Mouse (Mus musculus): Measurements from ENCODE around the gene Il17f. TPM values are rescaled to one million over a fixed set of nuclear protein-coding genes. Genes with fewer than 3 reads are reported as not detected.
"Not testable (repeated sequence)": the region's sequence is repeated elsewhere in the genome, so short reads cannot be mapped to it uniquely, and the experiment has no call there.

Il17f gene
- polyA plus RNA-seq (2015; fragmentation: Nextera tagmentation; extraction: Ambion mirVana) = not detected in 2 replicates

- DNase-seq = not testable (repeated sequence)
Measured at GRCm38 (mm10) chr1:20790517-20790916, at the start of gene Il17f. Il17f (minus strand) TSS chr1:20790617.

GRCm38 (mm10) chr1:20839911-20840310 is 49.5 kb upstream of the Il17f start:
- no peak overlapping the region for H3K4me3 ChIP-seq (ENCODE audit: low read depth, low read length)
- no peaks in the 10 kb centered on the region for H3K27me3 ChIP-seq (ENCODE audit: insufficient read depth, low read length)
- no peak overlapping the region for H3K4me2 ChIP-seq (ENCODE audit: low read depth, low read length)
- H3K4me1 ChIP-seq (ENCODE audit: insufficient read depth) = no peaks in the 10 kb centered on the region
- ATAC-seq (no peak), DNase-seq (no peak)
- no peaks in the 10 kb centered on the region for H3K9me3 ChIP-seq (ENCODE audit: low read length)
- no peaks in the 10 kb centered on the region for H3K36me3 ChIP-seq (replicated peaks; ENCODE audit: insufficient read depth, low read length)
- H3K27ac ChIP-seq (ENCODE audit: low read depth) = no peak overlapping the region
- TF ChIP-seq CTCF (IDR thresholded peaks at IDR 0.05; ENCODE audit: low read depth) (no peak), EP300 (IDR thresholded peaks at IDR 0.05; ENCODE audit: low read depth) (no peak)
- 64% methylated on average over 3 of the region's 3 CpGs for WGBS (ENCODE audit: insufficient replicate concordance)
- H3K9ac ChIP-seq (replicated peaks) = no peak overlapping the region

More at GRCm38 (mm10) chr1:20790517-20790916, at the start of gene Il17f:
- not testable (repeated sequence) for H3K4me3 ChIP-seq (ENCODE audit: low read depth, low read length); H3K9ac ChIP-seq (replicated peaks); H3K36me3 ChIP-seq (replicated peaks; ENCODE audit: insufficient read depth, low read length); H3K9me3 ChIP-seq (ENCODE audit: low read length); H3K27me3 ChIP-seq (ENCODE audit: insufficient read depth, low read length); H3K27ac ChIP-seq (ENCODE audit: low read depth); H3K4me1 ChIP-seq (ENCODE audit: insufficient read depth); ATAC-seq; H3K4me2 ChIP-seq (ENCODE audit: low read depth, low read length)
- 77% methylated on average over 1 of the region's 1 CpGs for WGBS (ENCODE audit: insufficient replicate concordance)

GRCm38 (mm10) chr1:20836551-20837125 is 46.2 kb upstream of the Il17f start:
- Histone ChIP-seq H3K36me3 (replicated peaks; ENCODE audit: insufficient read depth, low read length) (no peaks in the 10 kb centered on the region), H3K9ac (replicated peaks) (no peak overlapping the region), H3K27me3 (ENCODE audit: insufficient read depth, low read length) (no peaks in the 10 kb centered on the region), H3K4me3 (ENCODE audit: low read depth, low read length) (no peak overlapping the region), H3K9me3 (ENCODE audit: low read length) (no peaks in the 10 kb centered on the region), H3K4me2 (ENCODE audit: low read depth, low read length) (no peak overlapping the region), H3K4me1 (ENCODE audit: insufficient read depth) (no peaks in the 10 kb centered on the region), H3K27ac (ENCODE audit: low read depth) (no peak overlapping the region)
- no peak for ATAC-seq
- DNase-seq = no peak
- WGBS (ENCODE audit: insufficient replicate concordance) = 77% methylated on average over 3 of the region's 3 CpGs
- TF ChIP-seq CTCF (IDR thresholded peaks at IDR 0.05; ENCODE audit: low read depth) = no peak

GRCm38 (mm10) chr1:20833141-20833511 is 42.7 kb upstream of the Il17f start:
- Histone ChIP-seq H3K9me3 (ENCODE audit: low read length) (no peaks in the 10 kb centered on the region), H3K27ac (ENCODE audit: low read depth) (no peak overlapping the region), H3K4me2 (ENCODE audit: low read depth, low read length) (no peak overlapping the region), H3K27me3 (ENCODE audit: insufficient read depth, low read length) (no peaks in the 10 kb centered on the region), H3K4me1 (ENCODE audit: insufficient read depth) (no peaks in the 10 kb centered on the region), H3K4me3 (ENCODE audit: low read depth, low read length) (no peak overlapping the region), H3K36me3 (replicated peaks; ENCODE audit: insufficient read depth, low read length) (no peaks in the 10 kb centered on the region), H3K9ac (replicated peaks) (no peak overlapping the region)
- TF ChIP-seq EP300 (IDR thresholded peaks at IDR 0.05; ENCODE audit: low read depth) = no peak
- TF ChIP-seq CTCF (IDR thresholded peaks at IDR 0.05; ENCODE audit: low read depth) = no peak
- ATAC-seq (no peak), DNase-seq (no peak)
- WGBS (ENCODE audit: insufficient replicate concordance) = 73% methylated on average over 3 of the region's 4 CpGs

GRCm38 (mm10) chr1:20832473-20833140 is 42.2 kb upstream of the Il17f start:
- ATAC-seq = no peak
- no peaks in the 10 kb centered on the region for H3K27me3 ChIP-seq (ENCODE audit: insufficient read depth, low read length)
- WGBS (ENCODE audit: insufficient replicate concordance) = 61% methylated on average over 5 of the region's 5 CpGs

GRCm38 (mm10) chr1:20830546-20830945 is 40.1 kb upstream of the Il17f start:
- 78% methylated on average over 1 of the region's 1 CpGs for WGBS (ENCODE audit: insufficient replicate concordance)
- Histone ChIP-seq H3K36me3 (replicated peaks; ENCODE audit: insufficient read depth, low read length) (no peaks in the 10 kb centered on the region), H3K4me3 (ENCODE audit: low read depth, low read length) (no peak overlapping the region), H3K4me2 (ENCODE audit: low read depth, low read length) (no peak overlapping the region), H3K27me3 (ENCODE audit: insufficient read depth, low read length) (no peaks in the 10 kb centered on the region), H3K4me1 (ENCODE audit: insufficient read depth) (no peaks in the 10 kb centered on the region), H3K9ac (replicated peaks) (no peak overlapping the region), H3K9me3 (ENCODE audit: low read length) (no peaks in the 10 kb centered on the region), H3K27ac (ENCODE audit: low read depth) (no peak overlapping the region)
- no peak for ATAC-seq
- no peak for TF ChIP-seq EP300 (IDR thresholded peaks at IDR 0.05; ENCODE audit: low read depth)
- no peak for TF ChIP-seq CTCF (IDR thresholded peaks at IDR 0.05; ENCODE audit: low read depth)
- DNase-seq = no peak

More at GRCm38 (mm10) chr1:20832473-20833140, 42.2 kb upstream of the Il17f start:
- no peak for TF ChIP-seq CTCF (IDR thresholded peaks at IDR 0.05; ENCODE audit: low read depth)
- TF ChIP-seq EP300 (IDR thresholded peaks at IDR 0.05; ENCODE audit: low read depth) = no peak
- H3K27ac ChIP-seq (ENCODE audit: low read depth) = no peak overlapping the region
- H3K4me3 ChIP-seq (ENCODE audit: low read depth, low read length) = no peak overlapping the region
- no peaks in the 10 kb centered on the region for H3K4me1 ChIP-seq (ENCODE audit: insufficient read depth)
- no peaks in the 10 kb centered on the region for H3K36me3 ChIP-seq (replicated peaks; ENCODE audit: insufficient read depth, low read length)
- H3K9ac ChIP-seq (replicated peaks) = no peak overlapping the region
- no peaks in the 10 kb centered on the region for H3K9me3 ChIP-seq (ENCODE audit: low read length)
- H3K4me2 ChIP-seq (ENCODE audit: low read depth, low read length) = no peak overlapping the region
- DNase-seq = no peak
